ENCODE assay signal across 13 mouse cellular contexts in genomic region chr2:47466043-47466442, GRCm38 (mm10).
DNase-seq lines count a peak whose midpoint lies in the region; ATAC-seq and TF ChIP-seq lines count a peak whose summit lies in the region.
"Had no signal": no experiment of that assay in that cellular context is flagged by ENCODE, and none has a peak within 500 bp of the region (broad histone marks: within the 10 kb centered on the region; RNA-seq: fewer than 3 reads in every experiment).

No protein-coding gene starts in this region.

- TF ChIP-seq CTCF in intestine, postnatal 0 days (IDR thresholded peaks at IDR 0.05; ENCODE audit: low read depth): peak; percentile 40

- H3K9ac ChIP-seq in intestine, postnatal 0 days (ENCODE audit: low read depth, low read length): no peak overlapping the region
- H3K9ac ChIP-seq in intestine, embryonic 15.5 days: no peak overlapping the region
- H3K9ac ChIP-seq: heart, embryonic 13.5 days had no signal

- WGBS in intestine, postnatal 0 days: 64% methylated on average over 4 of the region's 4 CpGs
- WGBS in intestine, embryonic 15.5 days: 63% methylated on average over 4 of the region's 4 CpGs
- 63% methylated on average over 4 of the region's 4 CpGs for WGBS in limb, embryonic 10.5 days
- 66% methylated on average over 4 of the region's 4 CpGs for WGBS in heart, embryonic 10.5 days

- peak; percentile 3 for DNase-seq in right cerebral cortex, postnatal 4 days
- no peak for DNase-seq in right cerebral cortex, postnatal 25 days
- peak; percentile 20 for DNase-seq in NIH3T3 (ENCODE audit: low read depth)
- peak; percentile 23 for DNase-seq in retina, embryonic 14.5 days (ENCODE audit: low spot score)
- no peak for DNase-seq in limb, embryonic 10.5 days (ENCODE audit: low spot score)
- no peak for DNase-seq in heart, embryonic 10.5 days (ENCODE audit: low spot score)
- DNase-seq: cerebellum, adult 9-11 months had no signal

- H3K4me2 ChIP-seq in intestine, postnatal 0 days (replicated peaks; ENCODE audit: low read depth): no peak overlapping the region
- H3K4me2 ChIP-seq in intestine, embryonic 15.5 days (replicated peaks): no peak overlapping the region
- H3K4me2 ChIP-seq: heart, embryonic 13.5 days had no signal

- H3K27ac ChIP-seq in intestine, postnatal 0 days (ENCODE audit: low read depth, low read length): no peak overlapping the region
- no peak overlapping the region for H3K27ac ChIP-seq in intestine, embryonic 15.5 days
- H3K27ac ChIP-seq in limb, embryonic 10.5 days: no peak overlapping the region
- H3K27ac ChIP-seq in heart, embryonic 10.5 days: no peak overlapping the region
- H3K27ac ChIP-seq: heart, embryonic 13.5 days had no signal

- no peaks in the 10 kb centered on the region for H3K9me3 ChIP-seq in intestine, postnatal 0 days (ENCODE audit: control insufficient read depth)
- H3K9me3 ChIP-seq in intestine, embryonic 15.5 days: no peaks in the 10 kb centered on the region
- H3K9me3 ChIP-seq in limb, embryonic 10.5 days (replicated peaks): no peaks in the 10 kb centered on the region
- no peaks in the 10 kb centered on the region for H3K9me3 ChIP-seq in heart, embryonic 10.5 days
- H3K9me3 ChIP-seq: heart, embryonic 13.5 days; megakaryocyte, embryonic 14.5 days had no signal

- no peak for ATAC-seq in intestine, postnatal 0 days
- ATAC-seq in intestine, embryonic 15.5 days: no peak
- ATAC-seq: inflammation-experienced regulatory T-cells, adult 6 months had no signal

- no peaks in the 10 kb centered on the region for H3K27me3 ChIP-seq in intestine, postnatal 0 days (replicated peaks; ENCODE audit: control insufficient read depth, insufficient read depth, low read length)
- no peaks in the 10 kb centered on the region for H3K27me3 ChIP-seq in intestine, embryonic 15.5 days (replicated peaks)
- no peaks in the 10 kb centered on the region for H3K27me3 ChIP-seq in limb, embryonic 10.5 days (ENCODE audit: low read depth, poor library complexity, severe bottlenecking)
- no peaks in the 10 kb centered on the region for H3K27me3 ChIP-seq in heart, embryonic 10.5 days (ENCODE audit: insufficient read depth, poor library complexity, severe bottlenecking)
- H3K27me3 ChIP-seq: heart, embryonic 13.5 days; megakaryocyte, embryonic 14.5 days had no signal

- H3K4me3 ChIP-seq in intestine, postnatal 0 days (ENCODE audit: low read depth, low read length): no peak overlapping the region
- H3K4me3 ChIP-seq in intestine, embryonic 15.5 days (replicated peaks): no peak overlapping the region
- no peak overlapping the region for H3K4me3 ChIP-seq in limb, embryonic 10.5 days
- H3K4me3 ChIP-seq in heart, embryonic 10.5 days: no peak overlapping the region
- H3K4me3 ChIP-seq: heart, embryonic 13.5 days; megakaryocyte, embryonic 14.5 days; myocyte had no signal

- H3K4me1 ChIP-seq in intestine, postnatal 0 days (replicated peaks; ENCODE audit: control insufficient read depth, insufficient read depth, low read length): no peaks in the 10 kb centered on the region
- no peaks in the 10 kb centered on the region for H3K4me1 ChIP-seq in intestine, embryonic 15.5 days (replicated peaks)
- H3K4me1 ChIP-seq in limb, embryonic 10.5 days: no peaks in the 10 kb centered on the region
- H3K4me1 ChIP-seq in heart, embryonic 10.5 days: no peaks in the 10 kb centered on the region
- H3K4me1 ChIP-seq: heart, embryonic 13.5 days; megakaryocyte, embryonic 14.5 days had no signal

- no peaks in the 10 kb centered on the region for H3K36me3 ChIP-seq in intestine, postnatal 0 days (ENCODE audit: control insufficient read depth, insufficient read depth)
- H3K36me3 ChIP-seq in intestine, embryonic 15.5 days: no peaks in the 10 kb centered on the region
- no peaks in the 10 kb centered on the region for H3K36me3 ChIP-seq in limb, embryonic 10.5 days
- no peaks in the 10 kb centered on the region for H3K36me3 ChIP-seq in heart, embryonic 10.5 days
- H3K36me3 ChIP-seq: heart, embryonic 13.5 days had no signal

Comparison
In these comparisons a context has a peak if more than half of its experiments do, and no peak if none do; other contexts are left out.
1. DNase-seq: peak in right cerebral cortex, postnatal 4 days (single experiment), NIH3T3 (single experiment) and retina, embryonic 14.5 days (single experiment); none in right cerebral cortex, postnatal 25 days (single experiment), limb, embryonic 10.5 days (single experiment) and heart, embryonic 10.5 days (single experiment).